Mouse (Mus musculus) spleen, adult 18-20 months (tissue): ENCODE data around the gene Evx2.
A peak's percentile ranks its signal among the peaks of the same experiment; 100 is the strongest.

Source experiments
- DNase-seq, 2 experiments: peaks; one replicate each; pipeline ENCODE4 v3.0.0; 2022; ENCODE audit warnings: mixed read lengths in 2 of 2

Gene Evx2

DNA sequence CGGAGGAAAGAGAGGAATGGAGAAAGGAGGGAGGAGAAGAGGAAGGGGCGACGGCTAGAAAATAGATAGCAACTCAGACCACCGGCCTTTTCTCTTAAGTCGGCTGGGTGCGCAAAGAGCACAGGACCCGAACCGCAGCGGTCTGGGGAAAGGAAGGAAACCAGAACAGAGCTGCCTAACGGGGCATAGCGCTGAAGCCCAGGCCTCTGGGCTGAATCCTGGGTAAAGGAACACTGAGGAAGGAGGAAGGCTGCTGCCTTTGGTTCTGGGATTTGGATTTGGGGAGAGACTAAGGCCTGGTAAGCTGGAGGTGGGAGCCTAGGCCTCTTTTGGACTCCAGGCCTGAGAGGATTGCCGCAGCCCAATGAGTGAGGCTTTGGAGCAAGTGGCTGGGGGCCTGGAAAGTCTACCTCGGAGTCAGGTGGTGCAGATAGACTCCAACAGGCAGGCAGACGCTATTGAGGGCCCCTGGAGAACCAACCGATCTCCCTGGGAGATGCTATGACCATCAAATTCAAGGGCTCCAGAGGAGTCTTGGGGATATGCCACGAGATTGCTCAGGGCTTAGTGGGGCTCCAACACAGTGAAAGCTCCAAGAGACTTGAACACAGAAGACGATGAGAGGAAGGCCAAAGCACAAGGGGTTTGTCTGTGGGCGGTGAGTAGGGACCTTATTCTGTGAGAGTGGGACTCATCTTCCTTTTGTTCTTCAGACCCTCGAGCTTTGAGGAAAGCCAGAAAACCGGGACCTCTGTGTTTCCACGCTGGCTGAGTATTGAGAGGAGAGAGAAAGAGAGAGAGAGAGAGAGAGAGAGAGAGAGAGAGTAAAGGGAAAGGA is 21.4 kb upstream of the Evx2 start:
- DNase-seq, result no peak

DNA sequence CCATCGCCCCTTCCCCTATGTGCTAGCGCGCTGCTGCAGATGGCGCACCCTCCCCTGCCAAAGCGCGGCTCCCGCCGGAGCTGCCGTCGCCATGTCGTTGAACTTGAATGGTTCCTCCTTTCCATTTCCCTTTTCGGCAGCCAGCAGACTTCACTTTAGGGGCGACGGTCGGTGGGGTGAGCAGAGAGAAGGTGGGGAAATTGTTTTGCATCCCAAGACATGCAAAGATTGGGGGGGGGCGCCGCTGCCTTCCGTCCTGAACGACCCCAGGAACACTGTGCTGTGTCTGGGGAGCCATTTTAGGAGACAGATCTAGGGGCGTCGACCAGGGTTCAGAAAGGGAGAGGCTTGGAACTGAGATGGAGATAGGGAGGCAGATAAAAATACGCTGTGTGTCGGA is 20.6 kb upstream of the Evx2 start:
- DNase-seq, result no peak

DNA sequence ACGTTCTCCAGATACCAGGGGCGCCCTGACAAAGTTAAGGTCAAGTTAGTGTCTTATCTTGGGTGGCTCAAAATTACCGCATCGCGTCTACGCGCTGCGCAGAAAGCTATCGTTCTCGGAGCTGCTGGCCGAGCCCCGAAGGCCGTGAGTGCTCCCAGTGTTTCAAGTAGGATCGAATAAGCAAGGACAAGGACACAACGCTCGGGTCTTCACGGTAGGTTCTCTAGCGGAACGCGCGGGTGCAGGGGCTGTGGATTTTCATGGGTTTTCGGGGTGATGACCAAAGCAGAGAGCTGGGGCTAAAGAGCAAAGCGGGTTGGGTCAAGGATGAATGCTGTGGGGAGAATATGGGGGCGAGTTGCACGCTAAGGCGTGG is 20.2 kb upstream of the Evx2 start:
- no peak for DNase-seq

DNA sequence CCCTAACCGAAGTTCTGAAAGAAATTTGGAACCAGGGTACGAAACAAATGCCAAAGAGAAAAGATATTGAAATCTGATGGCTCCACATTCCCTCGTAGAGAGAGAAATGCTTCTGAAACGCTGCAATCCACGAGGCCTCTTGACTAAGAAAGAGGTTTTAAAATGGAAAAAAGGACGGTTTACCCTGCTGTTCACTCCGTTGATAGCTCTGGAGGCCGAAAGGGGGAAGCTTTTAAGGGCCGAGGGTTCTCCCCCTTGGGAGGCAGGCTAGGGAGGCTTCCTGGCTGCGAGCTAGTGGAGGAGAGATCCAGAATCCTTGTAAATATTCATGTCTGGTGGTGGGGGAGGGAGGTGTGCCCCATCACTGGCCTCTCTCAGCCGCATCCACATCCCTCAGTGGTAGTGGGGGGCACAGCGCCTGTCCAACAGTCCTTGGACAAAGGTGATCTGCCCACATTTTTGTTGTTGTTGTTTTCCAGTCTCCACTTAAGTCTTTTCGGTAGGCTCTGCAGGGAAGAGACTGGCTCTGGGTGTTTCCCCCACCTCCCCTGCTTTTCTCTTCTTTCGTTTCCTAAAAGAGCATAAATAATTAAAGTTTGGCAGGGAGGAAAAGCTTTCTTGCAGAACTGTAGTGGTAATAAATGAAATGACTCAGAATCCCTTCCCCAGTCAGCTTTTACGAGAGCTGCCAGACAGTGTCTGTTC is 19.7 kb upstream of the Evx2 start, which contains the start of gene Hoxd11:
Gene Hoxd11 (plus strand): TSS at position 667 of the 705 bp plus-strand sequence.
- DNase-seq, result no peak

DNA sequence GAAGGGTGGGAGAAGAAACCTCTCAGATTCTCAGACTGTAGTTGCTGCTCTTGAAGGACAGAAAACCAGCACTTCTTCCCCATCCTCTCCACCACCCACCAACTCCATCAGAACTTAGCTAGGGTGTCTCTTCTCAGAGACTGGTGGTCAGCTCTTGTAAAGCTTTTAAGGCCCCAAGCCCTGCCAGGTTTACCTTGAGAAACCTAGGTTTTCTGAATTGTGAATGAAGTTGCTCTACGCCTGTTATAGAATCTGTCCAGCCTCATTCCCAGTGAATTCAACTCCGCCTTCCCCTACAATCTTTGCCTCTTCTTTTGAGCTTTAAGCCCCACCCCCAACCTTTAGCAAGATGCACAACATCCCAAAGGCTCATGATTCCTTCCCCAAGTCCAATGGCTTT is 17.7 kb upstream of the Evx2 start:
- no peak for DNase-seq

DNA sequence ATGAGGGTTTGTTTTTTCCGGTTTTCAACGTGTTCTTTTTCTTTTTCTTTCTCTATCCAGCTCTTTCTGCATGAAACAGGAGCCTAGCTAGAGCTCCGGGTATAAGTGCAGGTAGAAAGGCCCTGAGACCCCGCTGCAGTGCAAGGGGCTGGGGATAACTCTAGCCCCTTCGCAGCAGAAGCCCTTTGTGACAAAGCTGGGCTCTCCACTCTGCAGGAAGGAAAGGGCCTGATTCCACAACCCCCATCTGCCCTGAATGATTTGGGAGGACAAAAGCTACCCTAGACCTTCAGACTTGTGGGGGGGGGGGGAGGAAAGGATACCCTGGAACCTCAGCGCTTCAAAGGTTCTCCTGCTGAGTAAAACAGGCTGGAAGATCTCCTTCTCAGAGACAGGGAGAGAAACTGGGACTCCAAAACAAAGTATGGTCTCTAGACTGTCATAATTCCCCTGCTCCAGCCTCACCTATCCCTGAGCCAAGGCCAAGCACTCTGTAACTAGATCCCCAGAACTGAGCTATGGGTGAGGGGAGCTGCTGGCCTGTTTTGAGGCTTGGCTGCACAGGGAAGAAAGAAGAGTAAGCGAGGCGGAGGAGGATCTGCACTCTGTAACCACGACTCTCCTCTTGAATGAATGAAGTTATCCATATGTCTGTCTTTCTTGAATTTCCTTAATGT is 17.2 kb upstream of the Evx2 start:
- no peak for DNase-seq

DNA sequence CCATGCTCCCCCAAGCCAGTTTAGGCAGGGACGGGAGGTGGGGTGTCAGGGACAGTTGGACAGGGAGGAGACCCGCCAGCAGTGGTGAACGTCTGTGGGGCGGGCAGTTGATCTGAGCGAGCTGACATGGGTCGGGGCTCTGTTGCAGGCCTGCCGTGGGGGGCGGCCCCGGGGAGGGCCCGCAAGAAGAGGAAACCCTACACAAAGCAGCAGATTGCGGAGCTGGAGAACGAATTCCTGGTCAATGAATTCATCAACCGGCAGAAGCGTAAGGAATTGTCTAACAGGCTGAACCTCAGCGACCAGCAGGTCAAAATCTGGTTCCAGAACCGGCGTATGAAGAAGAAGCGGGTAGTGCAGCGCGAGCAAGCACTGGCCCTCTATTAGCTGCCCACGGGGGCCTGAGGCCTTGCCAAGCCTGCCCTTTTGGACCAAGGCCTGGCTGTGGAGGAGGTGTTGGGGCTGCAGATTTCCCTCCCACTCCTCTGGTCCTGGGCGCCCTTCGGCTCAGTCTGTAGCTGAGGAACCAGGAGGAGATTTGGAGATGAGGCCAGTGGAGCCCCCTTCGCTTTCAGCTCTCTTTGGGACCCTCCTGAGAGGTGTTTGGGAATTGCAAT is 16.4 kb upstream of the Evx2 start:
- DNase-seq, result no peak

DNA sequence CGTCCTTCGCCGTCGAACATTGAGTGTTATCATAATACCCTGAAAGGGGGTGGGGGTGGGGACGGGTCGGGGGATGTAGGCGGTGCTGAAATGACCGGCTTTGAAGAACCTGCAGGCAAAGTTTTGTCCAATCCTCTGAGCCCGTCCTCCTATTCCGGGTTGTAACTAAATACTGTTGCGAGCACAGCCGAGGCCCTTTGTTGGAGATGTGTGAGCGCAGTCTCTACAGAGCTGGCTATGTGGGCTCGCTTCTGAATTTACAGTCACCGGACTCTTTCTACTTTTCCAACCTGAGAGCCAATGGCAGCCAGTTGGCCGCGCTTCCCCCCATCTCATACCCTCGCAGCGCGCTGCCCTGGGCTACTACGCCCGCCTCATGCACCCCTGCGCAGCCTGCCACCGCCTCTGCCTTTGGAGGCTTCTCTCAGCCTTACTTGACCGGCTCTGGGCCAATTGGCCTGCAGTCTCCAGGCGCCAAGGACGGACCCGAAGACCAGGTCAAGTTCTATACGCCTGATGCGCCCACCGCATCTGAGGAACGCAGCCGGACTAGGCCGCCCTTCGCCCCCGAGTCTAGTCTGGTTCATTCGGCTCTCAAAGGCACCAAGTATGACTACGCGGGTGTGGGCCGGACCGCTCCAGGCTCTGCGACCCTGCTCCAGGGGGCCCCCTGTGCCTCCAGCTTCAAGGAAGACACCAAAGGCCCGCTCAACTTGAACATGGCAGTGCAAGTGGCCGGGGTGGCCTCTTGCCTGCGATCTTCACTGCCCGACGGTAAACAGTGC is 15.7 kb upstream of the Evx2 start, which contains the start of gene Hoxd12:
Gene Hoxd12 (plus strand): TSS at position 133 of the 785 bp plus-strand sequence.
- peak in 1 of 2 experiments; percentile 3 for DNase-seq

DNA sequence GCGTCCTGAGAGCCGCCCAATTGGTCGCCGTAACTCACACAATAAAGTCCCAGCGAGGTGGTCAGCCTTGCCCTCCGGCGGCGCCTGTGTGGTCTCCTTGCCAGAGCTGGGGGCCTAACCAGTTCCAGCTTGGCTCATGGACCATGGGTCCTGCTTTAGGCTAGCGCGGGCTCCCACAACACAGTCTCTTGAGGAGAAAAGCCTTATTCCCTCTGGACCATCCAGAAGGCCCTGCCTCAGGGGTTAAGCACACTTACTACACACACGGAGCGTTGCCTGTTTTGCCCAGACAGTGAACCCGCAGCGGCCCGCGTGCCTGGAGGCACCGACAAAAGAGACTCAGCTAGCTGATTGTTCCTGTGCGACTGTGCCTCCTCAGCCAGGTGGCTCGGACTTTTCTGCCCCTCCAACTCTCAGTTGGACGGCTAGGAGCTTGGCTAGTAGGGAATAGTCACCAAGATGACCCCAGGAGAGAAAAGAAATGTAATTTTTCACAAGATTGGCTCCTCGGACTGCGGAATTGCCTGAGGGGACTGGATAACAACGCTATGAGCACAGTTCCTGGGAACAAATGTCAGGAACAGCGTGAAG is 14.6 kb upstream of the Evx2 start:
- no peak for DNase-seq

DNA sequence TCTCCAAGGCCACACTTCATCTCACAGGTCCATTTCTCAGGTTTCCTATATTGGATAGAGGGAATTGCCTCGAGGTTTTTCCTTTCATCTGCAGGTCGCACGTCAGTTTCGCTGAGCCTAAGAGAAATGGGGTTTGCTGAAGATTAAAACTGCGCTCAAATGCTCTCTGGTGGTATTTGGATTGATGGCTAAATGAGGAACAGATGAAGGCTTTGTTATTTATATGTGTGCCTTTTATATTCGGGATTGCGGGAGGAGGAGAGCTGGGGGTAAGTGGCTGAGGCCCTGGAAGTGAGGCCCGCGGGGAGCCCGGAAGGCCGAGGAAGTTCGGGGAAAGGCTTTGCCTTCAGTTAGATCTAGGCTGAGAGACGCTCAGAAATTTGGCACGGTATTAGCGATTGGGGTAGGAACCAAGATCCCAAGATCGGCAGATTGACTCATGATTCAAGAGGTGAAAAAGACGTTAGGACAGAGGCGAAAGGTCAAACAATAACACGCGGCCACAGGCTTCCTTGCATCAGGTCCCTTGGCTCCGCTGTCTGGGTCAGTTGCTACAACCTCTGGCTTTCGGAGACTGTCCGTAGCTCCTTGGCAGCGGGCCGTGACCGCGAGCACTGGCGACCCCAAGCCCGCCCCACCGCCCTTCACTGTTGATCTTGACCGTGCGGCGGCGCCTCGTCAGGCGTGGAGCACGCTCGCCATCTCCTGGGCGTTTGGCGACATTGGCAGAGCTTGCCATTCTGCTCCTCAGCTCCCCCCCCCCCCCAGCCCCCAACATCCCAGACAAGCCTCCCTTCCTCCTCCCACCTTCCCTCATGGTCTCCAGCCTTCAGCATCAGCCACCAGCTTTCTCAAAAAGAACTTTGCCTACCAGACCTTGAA is 13.4 kb upstream of the Evx2 start:
- DNase-seq, result peak in 1 of 2 experiments; percentile 55

DNA sequence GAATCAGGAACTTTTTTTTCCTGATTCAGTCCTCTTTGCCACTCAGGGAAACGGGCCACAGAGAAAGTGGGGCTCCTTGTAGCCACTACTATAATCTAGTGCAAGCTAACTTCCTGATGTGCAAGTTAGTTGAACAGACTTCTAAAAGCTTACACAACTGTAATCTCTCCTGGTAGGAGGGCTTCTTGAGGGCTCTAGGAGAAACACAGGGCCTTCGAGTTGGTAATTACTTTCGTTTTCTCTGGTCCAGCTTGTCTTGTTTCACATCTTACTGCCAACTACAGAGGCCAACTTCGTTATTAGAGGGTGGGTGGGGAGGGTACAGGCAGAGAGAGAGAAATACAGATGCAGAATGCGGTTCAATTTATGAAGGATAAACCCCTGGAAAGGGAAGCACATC is 12.5 kb upstream of the Evx2 start:
- DNase-seq, result no peak

DNA sequence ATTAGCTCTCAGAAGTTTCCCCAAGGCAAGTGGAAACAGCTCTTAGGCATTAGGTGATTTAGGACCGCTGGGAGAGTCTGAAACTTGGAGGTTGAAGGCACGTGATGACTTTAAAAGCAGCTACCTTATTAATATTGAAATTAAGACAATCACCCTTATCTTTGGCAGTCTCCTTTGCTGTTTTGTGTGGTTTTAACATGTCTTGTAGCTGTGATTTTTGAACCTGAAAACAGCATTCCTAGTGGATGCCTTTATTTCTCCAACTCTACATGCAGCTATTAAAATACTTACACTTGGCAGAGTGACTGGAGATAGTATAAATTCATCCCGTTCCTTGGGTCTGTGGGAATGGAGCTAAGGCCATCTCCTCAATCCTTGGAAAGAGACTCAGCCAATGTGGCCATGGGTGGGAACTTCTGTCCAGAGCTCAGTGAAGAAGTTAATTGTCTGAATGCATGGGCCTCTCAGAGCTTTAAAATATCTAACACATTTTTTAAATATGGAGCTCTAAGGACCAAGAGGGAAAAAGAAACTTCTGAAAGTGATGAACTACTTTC is 11.4 kb upstream of the Evx2 start:
- no peak for DNase-seq

DNA sequence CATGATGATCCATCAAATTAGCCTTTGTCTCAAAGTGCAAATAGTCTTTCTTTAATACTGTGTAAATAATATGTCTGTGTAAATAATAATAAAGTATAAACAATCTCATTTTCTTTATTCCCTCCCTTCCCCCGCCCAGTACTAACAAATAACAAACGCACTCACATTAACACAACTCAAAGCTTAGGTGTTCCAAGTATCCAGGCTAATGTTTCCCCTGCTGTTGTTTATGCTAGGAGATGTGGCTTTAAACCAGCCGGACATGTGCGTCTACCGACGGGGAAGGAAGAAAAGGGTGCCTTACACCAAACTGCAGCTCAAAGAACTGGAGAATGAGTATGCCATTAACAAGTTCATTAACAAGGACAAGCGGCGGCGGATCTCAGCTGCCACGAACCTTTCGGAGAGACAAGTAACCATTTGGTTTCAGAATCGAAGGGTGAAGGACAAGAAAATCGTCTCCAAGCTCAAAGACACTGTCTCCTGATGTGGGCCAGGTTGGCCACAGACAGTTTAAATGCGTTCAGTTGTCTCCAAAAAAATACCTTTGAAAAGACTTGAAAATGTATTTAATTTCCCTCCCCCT is 10.4 kb upstream of the Evx2 start:
- no peak for DNase-seq

DNA sequence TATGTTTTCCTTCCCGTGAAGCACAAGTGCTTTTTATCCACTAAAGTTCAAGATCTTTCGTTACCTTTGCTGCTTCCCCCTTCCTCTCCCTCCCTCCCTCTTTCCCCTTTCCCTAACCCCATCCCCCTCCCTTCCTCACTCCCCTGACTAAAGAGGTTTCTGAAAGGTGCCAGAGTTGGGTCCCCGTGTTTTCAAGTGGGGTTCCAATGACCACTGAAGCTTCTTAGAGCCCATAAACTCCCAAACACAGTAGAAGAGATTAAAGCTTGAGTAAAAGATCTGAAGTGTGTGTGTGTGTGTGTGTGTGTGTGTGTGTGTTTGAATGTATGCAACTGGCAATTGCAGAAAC is 9.8 kb upstream of the Evx2 start:
- DNase-seq, result no peak

DNA sequence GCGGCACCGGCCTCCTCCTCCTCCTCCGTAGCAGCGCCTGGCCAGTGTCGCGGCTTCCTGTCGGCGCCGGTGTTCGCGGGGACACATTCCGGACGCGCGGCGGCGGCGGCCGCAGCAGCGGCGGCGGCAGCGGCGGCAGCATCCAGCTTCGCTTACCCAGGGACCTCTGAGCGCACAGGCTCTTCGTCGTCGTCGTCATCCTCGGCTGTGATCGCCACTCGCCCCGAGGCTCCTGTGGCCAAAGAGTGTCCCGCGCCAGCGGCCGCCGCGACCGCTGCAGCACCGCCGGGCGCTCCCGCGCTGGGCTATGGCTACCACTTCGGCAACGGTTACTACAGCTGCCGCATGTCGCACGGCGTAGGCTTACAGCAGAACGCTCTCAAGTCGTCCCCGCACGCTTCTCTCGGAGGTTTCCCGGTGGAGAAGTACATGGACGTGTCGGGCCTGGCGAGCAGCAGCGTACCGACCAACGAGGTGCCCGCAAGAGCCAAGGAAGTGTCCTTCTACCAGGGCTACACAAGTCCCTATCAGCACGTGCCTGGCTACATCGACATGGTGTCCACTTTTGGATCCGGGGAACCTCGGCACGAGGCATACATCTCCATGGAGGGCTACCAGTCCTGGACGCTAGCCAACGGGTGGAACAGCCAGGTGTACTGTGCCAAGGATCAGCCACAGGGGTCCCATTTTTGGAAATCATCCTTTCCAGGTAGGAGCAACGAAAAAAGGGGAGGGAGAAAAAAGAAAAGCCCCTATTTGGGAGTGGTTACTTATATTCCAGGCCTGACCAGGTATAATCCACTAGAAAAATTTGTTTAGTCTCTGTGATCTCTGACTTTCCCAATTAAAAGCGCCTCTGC is 9.2 kb upstream of the Evx2 start:
- DNase-seq, result no peak

DNA sequence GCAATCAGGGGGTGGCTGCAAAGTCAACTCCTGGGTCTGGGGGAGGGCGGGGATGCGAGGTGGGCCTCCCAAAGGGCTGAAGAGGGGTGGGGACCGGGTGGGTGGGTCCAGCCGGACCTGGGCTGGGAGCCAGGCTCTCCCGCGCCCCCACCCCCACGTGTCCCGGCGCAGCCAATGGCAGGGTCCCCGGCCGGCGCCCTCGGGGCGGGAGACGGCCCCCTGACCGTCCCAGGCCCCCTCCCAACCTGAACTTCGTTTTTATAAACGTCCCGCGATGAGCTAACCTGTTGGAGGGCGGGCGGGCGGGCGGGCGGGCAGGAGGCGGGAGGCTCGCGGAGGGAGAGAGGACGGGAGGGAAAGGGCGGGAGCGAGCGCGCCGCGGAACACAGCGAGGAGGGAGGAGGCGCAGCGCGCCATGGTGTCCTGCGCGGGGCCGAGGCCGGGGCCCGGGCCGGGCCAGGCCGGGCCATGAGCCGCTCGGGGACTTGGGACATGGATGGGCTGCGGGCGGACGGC is 8.5 kb upstream of the Evx2 start, which contains the start of gene Hoxd13:
Gene Hoxd13 (plus strand): TSS at position 469 of the 516 bp plus-strand sequence.
- no peak for DNase-seq

DNA sequence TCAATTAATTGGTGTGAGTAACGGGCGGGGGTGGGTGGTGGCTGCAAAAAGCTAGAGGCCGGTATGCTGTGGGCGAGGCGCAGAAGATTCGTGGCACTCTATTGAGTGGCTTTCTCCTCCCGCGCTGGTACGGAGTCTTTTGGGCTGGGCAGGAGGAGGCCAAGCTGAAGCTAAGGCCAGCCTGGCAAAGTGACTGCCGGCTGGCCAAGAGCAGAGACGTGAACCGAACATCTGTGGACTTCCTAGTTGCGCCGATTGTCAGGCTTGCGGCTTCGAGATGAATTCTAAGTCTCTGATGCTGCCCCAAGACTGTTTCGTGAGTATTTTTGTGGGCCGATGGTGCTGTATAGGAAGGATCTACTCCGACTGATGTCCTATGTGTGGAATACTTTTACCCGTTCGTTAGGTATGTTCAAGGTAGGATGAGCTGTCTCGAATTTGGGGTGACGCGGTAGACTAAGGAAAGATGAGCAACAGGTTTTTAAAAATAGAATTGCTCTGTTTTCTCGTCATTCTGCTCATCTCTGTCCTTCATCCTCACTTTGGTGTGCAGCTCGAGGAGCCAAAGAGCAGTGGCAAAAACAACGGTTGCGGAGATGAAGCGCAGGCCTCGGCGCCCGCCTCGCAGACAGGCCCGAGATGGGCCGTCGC is 8.0 kb upstream of the Evx2 start:
- DNase-seq, result no peak

DNA sequence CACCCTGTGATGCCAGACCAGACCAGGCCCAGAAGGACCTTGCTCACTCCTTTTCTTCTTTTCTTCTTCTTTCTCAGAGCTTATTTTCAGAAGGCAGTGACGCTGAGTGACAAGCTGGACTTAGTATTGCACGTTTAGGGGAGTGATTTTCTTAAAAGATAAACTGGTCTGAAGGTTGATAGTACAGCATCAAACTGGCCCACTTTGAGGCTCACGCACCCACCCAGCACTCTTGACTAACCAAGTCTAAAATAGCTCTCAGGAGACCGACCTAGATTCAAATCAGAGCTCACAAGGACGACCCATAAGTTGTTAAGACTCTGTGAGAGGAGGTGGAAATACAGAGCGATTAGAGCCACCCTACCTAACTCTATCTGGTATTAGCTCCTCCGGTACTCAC is 7.1 kb upstream of the Evx2 start:
- no peak for DNase-seq
